Mouse (Mus musculus) cortical plate, adult 2 months (tissue): ENCODE measurements at regions not wholly inside any gene's neighbourhood (a gene's known extent, or its start where the extent isn't known, plus 50 kb on each side); places are given as distances from the start of the nearest gene placed in this dataset.

Source experiments
- CTCF ChIP-seq: fragments of 200-500 bp; IDR thresholded peaks from 2 replicates; pipeline ENCODE4 v1.5.1; 2011; ENCODE audit warnings: mild to moderate bottlenecking, control low read depth, low read length; ENCODE audit not compliant: insufficient read depth; ENCODE audit errors: extremely low read depth
- POLR2A ChIP-seq: fragments of 200-500 bp; IDR thresholded peaks from 2 replicates; pipeline ENCODE4 v1.6.1; 2011; ENCODE audit warnings: mild to moderate bottlenecking, low read length, control low read depth; ENCODE audit not compliant: insufficient read depth; ENCODE audit errors: extremely low read depth

GRCm38 (mm10) chr1:73507071-73507754 is 491.5 kb upstream of the Tnp1 start:
- TF ChIP-seq CTCF = no peak
- no peak for TF ChIP-seq POLR2A
